Mouse (Mus musculus) ES-CJ7 (cell line): ENCODE measurements around the gene Rae1.

Experiments used
- DNase-seq: peaks from one replicate; pipeline ENCODE4 v3.0.0; 2011; ENCODE audit warnings: low read depth, low spot score

Rae1 gene

DNA sequence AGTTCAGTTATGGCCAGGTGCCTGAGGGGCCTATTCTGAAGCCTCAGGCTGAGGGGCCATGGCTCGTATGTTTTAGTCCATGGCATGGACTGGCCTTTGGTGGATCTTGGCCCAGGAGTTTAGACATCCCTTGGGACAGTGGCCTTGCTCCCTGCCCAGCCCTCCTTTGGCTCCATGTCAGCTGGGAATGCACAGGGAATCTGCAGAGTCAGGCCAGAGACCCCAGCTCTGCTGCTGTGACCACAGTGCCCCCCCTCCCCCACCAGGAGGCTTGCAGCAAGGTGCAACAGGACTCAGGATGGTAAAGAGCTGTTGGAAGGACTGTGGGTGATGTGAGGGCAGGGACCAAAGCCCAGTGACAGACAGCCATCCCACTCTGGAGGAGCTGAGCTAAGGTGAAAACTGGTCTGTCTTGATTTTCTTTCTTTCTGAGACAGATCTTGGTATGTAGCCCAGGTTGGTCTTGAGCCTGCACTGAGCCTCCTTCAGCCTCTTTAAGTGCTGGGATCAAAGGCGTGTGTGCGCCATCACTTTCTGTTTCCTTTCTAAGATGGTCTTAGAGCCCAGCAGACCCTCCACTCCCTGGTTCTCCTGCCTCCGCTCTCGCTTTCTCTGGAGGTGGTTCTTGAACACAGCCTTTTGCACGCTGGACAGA is 27.4 kb downstream of the Rae1 start:
- DNase-seq, result no peak

DNA sequence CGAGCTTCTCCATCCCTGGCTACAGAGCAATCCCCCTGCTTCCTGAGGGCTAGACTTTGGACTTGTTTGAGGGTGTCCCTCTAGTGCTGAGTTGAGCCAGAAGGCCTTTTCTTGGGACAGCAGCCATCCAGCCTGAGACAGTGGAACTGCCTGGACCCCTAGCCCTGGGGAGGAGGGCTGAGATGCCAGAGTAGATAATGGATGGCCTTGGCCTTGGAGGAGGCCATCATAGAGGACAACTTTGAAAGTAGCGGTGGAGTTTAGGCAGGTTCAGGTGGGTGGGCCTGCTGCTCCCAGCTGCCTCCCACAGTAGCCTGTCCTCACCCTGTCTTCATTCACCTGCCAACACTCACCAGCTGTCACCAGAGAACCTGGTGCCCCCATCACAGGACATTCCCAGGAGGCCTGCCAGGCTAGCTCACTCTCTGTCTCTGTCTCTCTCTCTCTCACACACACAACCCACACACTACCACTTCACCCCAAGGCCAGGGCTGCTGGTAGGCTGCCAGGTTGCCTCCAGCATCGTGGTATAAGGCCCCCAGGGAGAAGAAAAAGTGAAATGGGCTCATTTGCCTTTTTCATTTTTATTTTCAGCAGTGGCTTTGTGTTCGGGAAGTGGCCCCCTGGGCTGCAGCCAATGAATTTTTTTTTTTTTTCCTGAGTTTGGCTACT is 28.0 kb downstream of the Rae1 start:
- DNase-seq, result no peak

DNA sequence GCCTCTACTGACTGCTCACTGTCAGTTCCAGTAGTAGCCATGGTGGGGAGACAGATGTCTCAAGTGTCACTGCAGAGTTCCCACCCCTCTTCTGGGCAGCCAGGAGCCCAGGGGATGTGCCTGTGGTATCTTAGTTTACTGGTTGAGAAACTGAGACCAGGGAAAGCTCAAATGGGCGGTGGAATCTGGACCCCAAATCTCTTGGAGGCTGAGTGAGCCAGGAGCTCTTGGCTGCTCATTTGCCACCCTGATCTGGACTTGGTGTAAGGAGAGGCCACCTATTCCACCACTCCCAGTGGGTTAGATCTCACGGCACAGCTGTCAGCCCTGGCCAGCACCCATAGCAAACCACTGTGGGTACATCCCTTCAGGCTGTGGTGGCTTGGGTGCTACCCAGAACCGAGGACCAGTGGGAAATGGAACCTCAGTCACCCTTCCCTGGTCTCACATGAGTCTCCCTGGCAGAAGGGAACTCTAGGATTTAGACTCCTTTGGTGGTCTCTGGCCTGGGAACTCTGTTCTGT is 28.7 kb downstream of the Rae1 start:
- no peak for DNase-seq

DNA sequence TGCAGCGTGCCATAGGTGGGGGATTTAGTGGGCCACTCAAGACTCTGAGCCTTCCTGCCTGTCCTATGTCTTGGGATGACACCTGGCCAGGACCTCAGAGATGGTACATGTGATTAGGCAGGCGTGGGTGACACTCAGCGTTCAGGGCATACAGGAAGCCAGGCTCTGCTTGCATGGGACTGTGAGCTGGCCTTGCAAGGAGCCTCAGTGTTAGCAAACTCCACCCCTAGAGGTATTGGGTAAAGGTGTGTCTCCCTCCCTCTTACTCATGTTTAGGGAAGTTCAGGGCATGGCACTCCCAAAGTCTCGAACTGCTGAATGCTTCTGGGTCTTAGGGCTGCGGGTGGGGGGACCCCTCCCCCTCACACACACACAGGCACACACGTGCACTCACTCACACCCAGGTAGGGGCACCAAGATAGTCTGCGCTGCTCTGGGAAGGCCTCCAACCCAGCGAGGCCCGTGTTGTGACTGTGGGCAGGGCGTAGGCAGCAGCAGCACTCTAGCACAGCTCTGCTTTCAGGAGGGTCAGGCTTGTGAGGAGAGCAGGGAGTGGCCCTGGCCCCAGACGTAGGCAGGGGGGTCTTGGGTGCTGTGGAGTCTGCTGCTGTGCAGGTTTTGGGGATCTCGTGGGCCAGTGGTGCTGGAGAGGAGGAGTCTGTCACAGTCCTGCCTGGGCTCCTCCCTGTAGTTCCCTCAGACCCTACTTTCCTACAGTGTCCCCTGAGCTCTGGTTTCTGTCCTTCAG is 30.8 kb downstream of the Rae1 start:
- DNase-seq, result no peak

DNA sequence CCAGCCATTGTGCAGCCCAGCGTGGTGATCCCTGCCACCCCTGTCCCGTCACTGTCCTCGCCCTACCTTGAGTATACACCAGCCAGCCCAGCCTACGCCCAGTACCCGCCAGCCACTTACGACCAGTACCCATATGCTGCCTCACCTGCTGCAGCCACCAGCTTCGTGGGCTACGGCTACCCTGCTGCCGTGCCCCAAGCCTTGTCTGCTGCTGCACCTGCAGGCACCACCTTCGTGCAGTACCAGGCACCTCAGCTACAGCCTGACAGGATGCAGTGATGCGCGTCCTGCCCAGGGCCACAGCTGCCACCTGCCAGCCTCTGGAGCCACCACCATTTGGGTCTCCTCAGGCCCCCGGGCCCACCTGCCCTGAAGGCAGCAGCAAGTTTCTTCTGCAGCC is 33.6 kb downstream of the Rae1 start:
- no peak for DNase-seq

DNA sequence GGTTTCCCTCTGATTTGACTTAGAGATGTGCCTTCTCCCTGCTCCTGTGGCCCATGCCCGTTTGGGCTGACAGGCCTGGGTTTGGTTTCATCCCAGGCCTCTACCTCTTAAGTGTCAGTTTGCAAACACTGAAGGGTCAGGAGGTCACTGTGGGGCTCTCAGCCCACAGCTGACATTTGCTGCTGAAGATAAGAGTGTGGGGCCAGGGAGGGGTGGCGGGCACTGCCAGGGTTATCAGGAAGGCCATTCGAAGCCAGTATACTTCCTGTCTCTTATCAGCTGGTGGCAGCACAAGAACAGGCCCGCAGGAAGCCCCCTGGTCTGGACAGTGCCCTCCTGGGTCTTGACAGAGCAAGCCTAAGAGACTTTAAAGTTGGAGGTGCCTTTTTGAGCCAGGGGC is 35.1 kb downstream of the Rae1 start:
- DNase-seq, result no peak

DNA sequence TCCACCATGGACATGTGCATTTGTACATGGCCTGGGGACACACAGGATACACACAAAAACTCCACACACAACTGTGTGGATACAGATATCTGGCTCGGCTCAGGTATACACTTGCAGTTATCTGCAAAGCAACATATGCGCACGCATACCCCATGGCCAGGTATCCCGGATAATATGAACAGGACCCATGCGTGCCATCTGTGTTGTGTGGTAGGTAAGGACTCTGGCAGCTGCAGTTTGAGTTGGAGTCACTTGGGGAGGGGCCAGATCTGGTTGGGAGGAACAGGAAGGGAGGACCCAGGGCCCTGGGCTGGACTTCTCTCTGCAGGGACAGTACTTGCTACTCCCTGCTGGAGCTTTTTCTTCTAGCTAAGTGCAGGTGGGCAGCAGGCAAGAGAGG is 35.7 kb downstream of the Rae1 start:
- no peak for DNase-seq

DNA sequence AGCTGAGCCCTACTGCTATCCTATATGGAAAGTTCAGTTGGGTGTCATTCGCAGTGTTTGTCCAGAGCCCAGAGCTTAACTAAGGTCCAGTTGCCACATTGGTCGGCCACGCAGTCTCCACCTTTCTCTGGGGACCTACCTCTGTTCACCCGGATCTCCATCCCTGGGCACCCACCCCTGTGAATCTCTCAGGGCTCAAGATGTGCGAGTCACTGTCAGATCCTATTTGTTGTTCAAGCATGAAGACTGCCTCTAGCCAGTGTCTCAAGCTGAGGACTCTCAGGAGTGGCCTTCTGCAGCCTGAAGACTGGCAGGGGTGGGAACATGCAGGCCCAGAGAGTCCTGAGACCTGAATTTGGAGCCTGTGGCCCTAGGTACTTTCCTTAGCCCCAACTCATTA is 36.1 kb downstream of the Rae1 start:
- DNase-seq, result no peak

DNA sequence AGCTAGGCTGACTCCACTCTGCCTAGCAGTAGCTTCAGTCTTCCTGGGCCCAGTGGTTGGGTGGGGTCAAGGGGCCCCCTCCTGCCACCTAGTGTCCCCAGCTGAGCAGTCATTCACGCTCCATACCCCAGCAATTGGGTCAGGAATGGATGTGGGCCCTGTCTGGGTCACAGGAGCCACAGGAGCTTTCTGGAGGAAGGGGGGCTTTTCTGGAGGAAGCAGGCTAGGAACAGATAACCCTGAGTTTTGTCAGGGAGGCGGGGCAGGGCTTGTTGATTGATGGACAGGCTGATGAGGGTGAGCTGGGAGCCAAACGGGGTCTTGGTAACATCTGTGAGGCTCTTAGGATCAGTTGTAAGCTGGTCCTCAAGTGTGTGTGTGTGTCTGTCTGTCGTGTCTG is 36.7 kb downstream of the Rae1 start:
- DNase-seq, result no peak

DNA sequence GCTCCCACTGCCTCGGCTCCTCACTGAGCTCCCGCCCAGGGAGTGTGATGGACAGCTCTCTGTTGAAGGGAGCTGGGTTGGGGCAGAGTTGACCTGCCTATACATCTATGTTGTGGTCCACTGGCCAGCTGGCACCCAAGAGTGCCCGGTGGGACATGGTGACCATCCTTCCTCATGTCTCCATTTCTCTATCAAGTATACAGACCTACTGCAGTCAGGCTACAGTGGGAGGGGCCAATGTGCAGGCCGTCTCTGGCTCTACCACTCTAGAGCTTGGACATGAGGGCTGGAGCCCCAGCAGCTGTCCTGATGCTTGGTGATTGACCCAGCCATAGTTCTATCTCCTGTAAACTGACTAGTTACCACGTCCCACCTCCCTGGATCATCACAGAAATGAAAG is 37.4 kb downstream of the Rae1 start:
- DNase-seq, result no peak

DNA sequence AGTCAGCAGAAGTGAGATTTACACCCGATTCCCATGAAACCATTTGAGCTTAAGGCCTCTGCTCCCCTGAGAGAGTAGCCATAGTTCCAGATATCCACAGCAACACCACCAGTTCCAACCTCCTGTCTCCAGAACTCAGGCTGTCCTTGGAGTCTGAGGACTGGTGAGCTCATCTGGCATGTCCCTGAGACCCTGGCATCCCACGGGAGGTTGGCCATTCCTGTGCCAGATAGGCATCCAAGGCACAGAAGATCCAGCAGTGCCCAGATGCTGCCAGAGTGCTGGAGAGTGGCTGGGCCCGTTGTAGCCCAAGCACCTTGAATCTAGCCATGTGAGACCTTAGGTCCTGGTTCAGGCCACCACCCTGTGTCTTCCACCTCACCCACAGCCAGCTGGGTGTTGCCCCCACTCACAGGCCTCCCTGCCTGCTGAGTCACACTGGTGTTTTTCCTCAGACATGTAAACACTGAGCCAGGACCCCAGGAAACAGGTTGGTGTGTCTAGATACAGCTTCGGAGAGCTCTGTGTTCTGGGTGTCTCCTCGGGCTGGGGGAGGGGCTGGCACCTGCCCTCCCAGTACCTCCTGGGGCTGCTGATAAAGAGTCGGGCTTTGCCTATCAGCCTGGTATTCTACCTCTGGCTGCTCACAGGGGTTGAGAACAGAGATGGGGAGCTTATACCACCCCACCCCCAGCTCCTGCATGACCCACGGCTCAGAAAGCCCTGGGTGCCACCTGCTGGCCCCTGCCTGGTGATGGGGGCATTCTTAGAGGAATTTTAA is 38.1 kb downstream of the Rae1 start:
- DNase-seq, result no peak

DNA sequence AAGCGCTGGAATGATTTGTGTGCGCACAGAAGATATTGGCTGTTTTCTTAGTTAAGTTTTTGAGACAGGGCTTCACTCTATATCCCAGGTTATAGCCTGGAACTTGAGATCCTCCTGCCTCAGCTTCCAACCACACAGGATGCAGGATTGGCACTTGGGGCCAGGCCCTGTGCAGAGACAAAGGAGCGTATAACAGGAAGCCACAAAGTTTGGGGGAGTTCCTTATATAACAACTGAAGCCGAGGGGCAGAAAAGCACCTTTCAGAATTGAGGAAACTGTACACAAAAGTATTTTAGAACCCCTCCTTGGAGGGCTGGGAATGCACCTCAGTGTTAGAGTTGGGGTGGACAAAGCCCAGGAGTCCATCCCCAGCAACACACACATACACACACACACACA is 39.1 kb downstream of the Rae1 start:
- no peak for DNase-seq

DNA sequence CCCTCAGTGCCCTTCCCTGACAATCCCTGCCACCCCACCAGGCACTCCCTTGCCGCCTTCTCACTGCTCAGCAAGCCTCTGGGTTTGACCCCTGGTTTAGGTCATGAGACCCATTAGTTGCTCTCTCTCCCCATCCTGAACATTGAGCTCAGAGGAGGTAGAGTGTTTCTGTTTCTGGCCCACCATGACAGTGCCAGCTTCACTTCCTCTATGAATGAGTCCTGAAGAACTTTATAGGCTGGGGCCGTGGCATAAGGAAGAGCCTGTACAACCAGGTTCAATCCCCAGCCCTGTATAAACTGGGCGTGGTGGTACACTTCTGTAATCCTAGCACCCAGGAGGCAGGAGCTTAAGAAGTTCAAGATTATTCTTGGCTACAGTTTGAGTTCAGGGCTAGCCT is 40.9 kb downstream of the Rae1 start:
- DNase-seq, result no peak

DNA sequence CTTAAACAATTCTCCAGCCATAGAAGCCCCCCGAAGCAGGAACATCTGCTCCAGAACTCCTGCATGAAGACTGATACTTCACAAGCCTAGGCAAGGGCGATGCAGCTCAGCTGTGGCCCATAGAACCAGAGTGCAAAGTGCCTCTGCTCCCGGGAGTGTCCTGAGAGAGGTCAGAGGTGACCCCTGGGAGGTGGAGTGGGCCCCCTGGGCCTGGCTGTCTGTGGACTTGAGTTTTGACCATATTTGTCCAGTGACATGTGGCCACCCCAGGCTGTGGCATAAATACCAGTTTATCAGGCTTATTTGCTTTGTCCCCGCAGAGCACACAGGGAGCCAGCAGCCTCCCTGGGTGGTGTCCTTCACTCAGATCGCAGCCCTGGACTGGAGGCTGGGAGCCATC is 41.3 kb downstream of the Rae1 start:
- DNase-seq, result no peak

DNA sequence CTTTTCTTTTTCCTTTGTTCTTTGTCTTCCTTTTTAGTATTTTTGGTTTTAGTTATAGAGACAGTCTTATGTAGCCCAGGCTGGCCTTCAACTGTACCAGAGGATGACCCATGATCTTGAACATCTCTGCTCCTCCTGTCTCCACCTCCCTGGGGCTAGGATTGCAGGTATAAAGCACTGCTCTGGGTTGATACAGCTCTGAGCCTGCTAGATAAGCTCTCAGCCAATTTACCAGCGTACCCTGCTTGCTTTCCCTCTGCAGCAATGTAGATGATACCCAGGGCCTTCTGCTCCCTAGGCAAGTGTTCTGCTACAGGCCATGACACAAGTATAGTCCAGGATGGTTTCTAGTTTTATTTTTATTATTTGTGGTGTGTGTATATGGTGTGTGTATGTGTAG is 42.0 kb downstream of the Rae1 start:
- DNase-seq, result no peak

DNA sequence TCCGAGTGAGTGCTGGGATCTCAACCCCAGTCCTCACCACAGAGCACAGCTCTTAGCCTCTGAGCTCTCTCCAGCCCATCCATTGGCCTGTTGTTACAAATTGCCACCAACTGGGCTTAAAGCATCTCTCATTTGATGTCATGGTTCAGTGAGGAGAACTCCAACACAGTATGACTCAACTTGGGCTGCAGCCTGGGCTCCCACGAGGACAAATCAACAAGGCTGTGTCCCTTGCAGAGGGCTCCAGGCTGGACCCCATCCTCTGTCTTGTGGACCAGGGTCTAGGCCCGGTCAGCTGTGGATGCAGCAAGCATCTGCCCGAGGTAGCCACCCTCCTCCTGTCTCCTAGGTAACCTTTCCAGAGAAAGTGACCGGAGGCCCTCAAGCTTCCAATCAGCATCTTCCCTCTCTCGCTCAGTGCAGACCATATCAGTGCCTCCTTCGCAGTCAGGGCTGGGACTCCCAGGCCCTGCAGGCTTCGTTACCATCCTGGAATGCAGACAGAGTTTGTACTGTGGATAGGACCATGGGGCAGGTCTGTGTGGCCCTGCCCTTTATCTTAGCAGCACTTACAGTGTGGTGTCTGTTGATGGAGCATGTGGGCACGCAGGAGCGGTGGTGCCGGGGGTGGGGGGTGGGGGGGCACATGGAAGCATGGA is 42.7 kb downstream of the Rae1 start:
- DNase-seq, result no peak

DNA sequence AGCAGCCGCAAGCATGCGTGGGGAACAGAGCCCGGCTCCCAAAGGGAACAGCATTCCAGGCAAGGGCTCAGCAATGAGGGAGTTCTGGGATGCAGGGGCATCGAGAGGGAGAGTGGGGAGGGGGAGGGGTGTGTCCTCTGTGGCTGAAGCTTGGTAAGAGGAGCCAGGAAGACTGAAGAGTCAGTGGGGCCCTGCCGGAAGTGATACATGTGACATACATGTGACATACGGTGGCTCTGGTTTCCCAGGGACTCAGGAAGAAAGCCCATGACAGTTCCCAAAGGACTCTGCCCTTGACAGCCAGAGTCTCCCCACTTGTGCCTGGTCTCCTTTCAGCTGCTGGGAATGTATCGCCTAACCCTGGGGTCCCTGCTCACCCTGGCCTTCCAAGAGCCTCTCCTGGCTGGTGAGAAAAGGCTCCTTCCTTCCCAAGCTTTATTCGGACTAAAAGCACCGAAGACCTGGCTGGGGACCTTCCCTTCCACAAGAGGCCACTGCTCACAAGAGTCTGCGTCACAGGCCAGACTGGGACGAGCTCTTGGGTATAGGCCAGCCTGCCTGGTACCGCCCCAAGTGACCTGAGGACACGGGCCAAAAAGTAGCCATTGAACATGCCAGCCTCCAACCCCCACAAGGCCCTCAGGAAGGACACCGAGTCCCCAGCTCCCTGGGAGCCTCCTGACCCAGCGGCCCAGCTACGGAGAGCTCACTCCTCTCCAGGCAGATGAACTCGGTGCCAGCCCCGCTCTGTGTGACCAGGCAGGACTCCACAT is 44.5 kb downstream of the Rae1 start:
- no peak for DNase-seq

DNA sequence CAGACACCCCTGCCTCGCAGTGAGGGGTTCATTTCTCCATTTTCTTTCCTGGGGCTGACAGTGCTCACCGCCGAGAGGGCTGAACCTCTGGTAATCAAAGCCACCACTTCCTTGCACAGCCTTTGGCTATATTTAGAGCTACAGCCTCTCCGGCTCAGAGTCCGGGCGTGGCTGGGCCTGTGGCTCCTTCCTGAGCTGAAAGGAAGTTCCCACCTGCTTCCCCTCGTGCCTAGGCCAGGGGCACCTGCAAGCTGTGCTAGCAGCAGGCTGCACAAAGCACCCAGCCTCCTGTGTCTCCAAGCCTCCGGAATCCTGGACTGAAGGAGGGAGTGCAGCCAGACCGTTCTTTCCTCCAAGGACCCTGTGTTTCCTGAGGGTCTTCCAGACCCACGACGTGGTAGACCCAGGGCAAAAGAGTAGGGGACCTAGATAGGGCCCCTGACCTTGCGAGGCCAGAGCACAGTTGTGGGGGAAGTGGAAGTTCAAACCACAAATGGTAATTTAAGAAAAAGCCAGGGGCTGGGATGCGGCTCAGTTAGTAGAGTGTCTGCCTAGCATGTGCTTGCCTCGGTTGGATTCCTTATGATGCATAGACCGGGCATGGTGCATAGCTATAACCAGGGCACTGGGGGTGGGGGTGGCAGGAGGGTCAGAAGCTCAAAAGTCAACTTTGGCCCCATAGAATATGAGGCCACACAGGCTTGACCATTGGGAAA is 46.8 kb downstream of the Rae1 start:
- DNase-seq, result peak; percentile 24

DNA sequence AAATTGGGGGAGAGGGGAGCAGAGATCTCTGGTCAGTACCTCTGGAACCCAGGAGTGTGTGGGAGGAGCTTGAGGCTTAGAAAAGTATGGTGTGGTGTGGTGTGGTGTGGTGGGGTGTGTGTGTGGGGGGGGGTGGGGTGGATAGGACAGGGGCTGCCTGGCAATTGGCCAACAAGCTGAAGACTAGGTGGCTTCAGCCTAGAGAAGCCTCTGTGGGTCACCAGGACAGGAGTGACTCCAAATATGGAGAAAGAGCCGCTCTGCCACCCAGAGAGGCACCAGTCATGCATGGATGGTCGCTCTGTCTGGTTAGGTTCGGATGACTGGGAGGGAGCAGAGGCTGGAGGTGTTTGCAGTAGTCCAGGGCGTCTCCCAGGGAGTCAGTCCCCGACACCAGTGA is 47.6 kb downstream of the Rae1 start:
- no peak for DNase-seq
